Mouse (Mus musculus): ENCODE data around the gene Gnl2. TPM values are rescaled to one million over a fixed set of nuclear protein-coding genes. Genes with fewer than 3 reads are reported as not detected.
A peak's percentile ranks its signal among the peaks of the same experiment; 100 is the strongest.

Gene Gnl2
- polyA plus RNA-seq, 2 experiments = 26.7 to 35.9 TPM

- no peak overlapping the region for H3K4me2 ChIP-seq (ENCODE audit: low read depth)
- TF ChIP-seq EP300 (IDR thresholded peaks at IDR 0.05; ENCODE audit: low read depth) (no peak), CTCF (IDR thresholded peaks at IDR 0.05; ENCODE audit: low read depth) (no peak)
Observed at GRCm38 (mm10) chr4:124984871-124985670, 31.3 kb upstream of the Gnl2 start.

GRCm38 (mm10) chr4:124985671-124986602 lies 30.4 kb upstream of the Gnl2 start, which contains the start of gene Rspo1:
Gene Rspo1, plus strand, starts transcription at chr4:124986430.
- ATAC-seq (ENCODE audit: insufficient read depth) (no peak), DNase-seq (ENCODE audit: low read depth in 3 of 3, low spot score in 3 of 3) (no peak)
- H3K4me3 ChIP-seq (ENCODE audit: insufficient read depth in 1 of 2, low read depth in 2 of 2, low read length in 2 of 2) = peak within 1 kb of the TSS in 1 of 2 experiments; percentile 32; a peak in 2 of 4 replicates
- H3K36me3 ChIP-seq (replicated peaks; ENCODE audit: control insufficient read depth, insufficient read depth, low read depth) = no peaks in the 10 kb centered on the region
- H3K27ac ChIP-seq = no peak within 1 kb of the TSS
- TF ChIP-seq CTCF (IDR thresholded peaks at IDR 0.05; ENCODE audit: low read depth) = no peak
- no peak for TF ChIP-seq EP300 (IDR thresholded peaks at IDR 0.05; ENCODE audit: low read depth)
- H3K4me2 ChIP-seq (ENCODE audit: low read depth) = peak within 1 kb of the TSS; percentile 38
- H3K27me3 ChIP-seq (ENCODE audit: control insufficient read depth, insufficient read depth, low read length) = peaks cover 77% of the 10 kb centered on the region
- 2% methylated on average over 62 of the region's 62 CpGs for WGBS (ENCODE audit: insufficient replicate concordance)
- H3K4me1 ChIP-seq (replicated peaks; ENCODE audit: control insufficient read depth in 2 of 2, insufficient read depth in 2 of 2, low read length in 1 of 2) = no peaks in the 10 kb centered on the region
- no peaks in the 10 kb centered on the region for H3K9me3 ChIP-seq (ENCODE audit: control insufficient read depth, low read length)
- no peak within 1 kb of the TSS for H3K9ac ChIP-seq (replicated peaks)

More at GRCm38 (mm10) chr4:124984871-124985670, 31.3 kb upstream of the Gnl2 start:
- H3K9me3 ChIP-seq (ENCODE audit: control insufficient read depth, low read length) = no peaks in the 10 kb centered on the region
- ATAC-seq (ENCODE audit: insufficient read depth) = no peak
- H3K4me1 ChIP-seq (replicated peaks; ENCODE audit: control insufficient read depth in 2 of 2, insufficient read depth in 2 of 2, low read length in 1 of 2) = no peaks in the 10 kb centered on the region
- DNase-seq (ENCODE audit: low read depth in 3 of 3, low spot score in 3 of 3) = no peak
- H3K27me3 ChIP-seq (ENCODE audit: control insufficient read depth, insufficient read depth, low read length) = peaks cover 71% of the 10 kb centered on the region
- no peak overlapping the region for H3K9ac ChIP-seq (replicated peaks)
- H3K36me3 ChIP-seq (replicated peaks; ENCODE audit: control insufficient read depth, insufficient read depth, low read depth) = no peaks in the 10 kb centered on the region
- no peak overlapping the region for H3K27ac ChIP-seq
- H3K4me3 ChIP-seq (ENCODE audit: insufficient read depth in 1 of 2, low read depth in 2 of 2, low read length in 2 of 2) = no peak overlapping the region
- 12% methylated on average over 18 of the region's 18 CpGs for WGBS (ENCODE audit: insufficient replicate concordance)

GRCm38 (mm10) chr4:124986739-124987710 lies 29.4 kb upstream of the Gnl2 start:
- no peak for ATAC-seq (ENCODE audit: insufficient read depth)
- Histone ChIP-seq H3K4me3 (ENCODE audit: insufficient read depth in 1 of 2, low read depth in 2 of 2, low read length in 2 of 2) (peak overlapping the region in 1 of 2 experiments; percentile 32; a peak in 2 of 4 replicates), H3K9ac (replicated peaks) (no peak overlapping the region), H3K9me3 (ENCODE audit: control insufficient read depth, low read length) (no peaks in the 10 kb centered on the region), H3K27me3 (ENCODE audit: control insufficient read depth, insufficient read depth, low read length) (peaks cover 79% of the 10 kb centered on the region), H3K4me1 (replicated peaks; ENCODE audit: control insufficient read depth in 2 of 2, insufficient read depth in 2 of 2, low read length in 1 of 2) (no peaks in the 10 kb centered on the region), H3K4me2 (ENCODE audit: low read depth) (peak overlapping the region; percentile 38), H3K36me3 (replicated peaks; ENCODE audit: control insufficient read depth, insufficient read depth, low read depth) (no peaks in the 10 kb centered on the region), H3K27ac (no peak overlapping the region)
- no peak for DNase-seq (ENCODE audit: low read depth in 3 of 3, low spot score in 3 of 3)
- WGBS (ENCODE audit: insufficient replicate concordance) = 6% methylated on average over 46 of the region's 51 CpGs
- no peak for TF ChIP-seq CTCF (IDR thresholded peaks at IDR 0.05; ENCODE audit: low read depth)
- no peak for TF ChIP-seq EP300 (IDR thresholded peaks at IDR 0.05; ENCODE audit: low read depth)

DNA sequence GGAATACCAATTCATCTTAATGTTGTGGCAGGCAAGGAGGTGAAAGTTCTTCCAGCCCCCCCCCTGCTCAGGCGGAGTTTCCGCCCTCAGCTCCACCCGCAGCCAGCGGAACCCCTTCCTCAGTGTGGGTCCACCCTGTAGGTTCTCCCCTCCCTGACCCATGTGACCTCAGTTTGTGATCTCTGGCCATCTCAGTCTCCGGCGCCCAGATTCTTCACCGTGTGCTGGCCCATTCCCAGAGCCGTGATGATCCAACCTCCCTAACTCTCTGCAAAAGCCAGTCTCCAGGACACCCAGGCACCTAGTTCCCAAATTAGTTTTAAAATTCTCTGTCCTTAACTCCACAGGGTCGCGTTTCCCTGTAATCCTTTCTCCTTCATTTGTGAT lies 28.7 kb upstream of the Gnl2 start:
- DNase-seq (ENCODE audit: low read depth in 3 of 3, low spot score in 3 of 3) = no peak
- H3K4me2 ChIP-seq (ENCODE audit: low read depth) = no peak overlapping the region
- 7% methylated on average over 10 of the region's 10 CpGs for WGBS (ENCODE audit: insufficient replicate concordance)

More for the DNA sequence above, 28.7 kb upstream of the Gnl2 start:
- H3K9ac ChIP-seq (replicated peaks) = no peak overlapping the region
- H3K9me3 ChIP-seq (ENCODE audit: control insufficient read depth, low read length) = no peaks in the 10 kb centered on the region
- no peak overlapping the region for H3K27ac ChIP-seq
- peaks cover 79% of the 10 kb centered on the region for H3K27me3 ChIP-seq (ENCODE audit: control insufficient read depth, insufficient read depth, low read length)
- H3K36me3 ChIP-seq (replicated peaks; ENCODE audit: control insufficient read depth, insufficient read depth, low read depth) = no peaks in the 10 kb centered on the region
- TF ChIP-seq CTCF (IDR thresholded peaks at IDR 0.05; ENCODE audit: low read depth) (no peak), EP300 (IDR thresholded peaks at IDR 0.05; ENCODE audit: low read depth) (no peak)
- H3K4me1 ChIP-seq (replicated peaks; ENCODE audit: control insufficient read depth in 2 of 2, insufficient read depth in 2 of 2, low read length in 1 of 2) = no peaks in the 10 kb centered on the region
- H3K4me3 ChIP-seq (ENCODE audit: insufficient read depth in 1 of 2, low read depth in 2 of 2, low read length in 2 of 2) = no peak overlapping the region
- no peak for ATAC-seq (ENCODE audit: insufficient read depth)

All from liver, embryonic 14.5 days (tissue).